Mouse (Mus musculus): ENCODE measurements around the gene Thbs1. TPM values are rescaled to one million over a fixed set of nuclear protein-coding genes. Genes with fewer than 3 reads are reported as not detected.

Gene Thbs1
- total RNA-seq, 4 experiments from 2014 or later, result 1.6 to 3.4 (median 2.7) TPM

DNA sequence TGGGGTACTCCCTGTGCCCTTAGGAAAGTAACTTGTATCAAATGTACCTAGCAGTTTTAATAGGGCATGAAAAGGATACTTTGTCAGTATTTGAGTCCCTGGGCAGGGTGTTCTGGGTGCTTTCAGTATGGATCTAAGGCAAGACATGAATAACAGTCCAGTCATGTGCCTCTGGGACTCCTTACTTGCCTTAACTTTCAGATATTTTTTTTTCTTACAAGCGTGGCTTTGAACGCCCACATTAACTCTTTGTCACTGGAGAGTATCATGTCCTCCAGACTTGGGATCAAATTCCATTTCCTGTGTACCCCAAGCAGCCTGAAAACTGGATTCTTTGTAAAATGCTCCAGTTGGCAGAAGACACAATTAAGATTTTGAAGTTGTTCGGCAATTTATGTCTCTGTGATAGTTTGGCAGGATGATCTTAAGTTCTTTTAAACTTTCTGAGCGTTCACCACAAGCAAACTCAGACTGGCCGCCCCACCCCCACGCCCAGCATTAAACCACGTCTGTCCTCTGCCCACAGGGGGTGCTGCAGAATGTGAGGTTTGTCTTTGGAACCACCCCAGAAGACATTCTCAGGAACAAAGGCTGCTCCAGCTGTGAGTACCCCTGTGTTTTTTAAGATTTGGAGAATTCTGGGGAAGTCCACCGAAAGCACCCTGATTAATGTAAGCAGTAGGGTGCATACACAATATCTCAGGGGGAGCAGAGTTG is 2.3 kb downstream of the Thbs1 start:
- DNase-seq (ENCODE audit: low spot score in 2 of 2), result no peak

DNA sequence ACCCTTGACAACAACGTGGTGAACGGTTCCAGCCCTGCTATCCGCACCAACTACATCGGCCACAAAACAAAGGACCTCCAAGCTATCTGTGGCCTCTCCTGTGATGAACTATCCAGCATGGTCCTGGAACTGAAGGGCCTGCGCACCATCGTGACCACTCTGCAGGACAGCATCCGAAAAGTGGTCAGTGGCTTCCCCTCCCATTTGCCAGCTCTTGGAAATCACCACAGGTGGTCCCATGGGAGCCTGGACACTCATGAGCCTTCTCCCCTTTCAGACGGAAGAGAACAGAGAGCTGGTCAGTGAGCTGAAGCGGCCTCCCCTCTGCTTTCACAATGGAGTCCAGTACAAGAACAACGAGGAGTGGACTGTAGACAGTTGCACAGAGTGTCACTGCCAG is 3.0 kb downstream of the Thbs1 start:
- DNase-seq (ENCODE audit: low spot score in 2 of 2), result no peak

DNA sequence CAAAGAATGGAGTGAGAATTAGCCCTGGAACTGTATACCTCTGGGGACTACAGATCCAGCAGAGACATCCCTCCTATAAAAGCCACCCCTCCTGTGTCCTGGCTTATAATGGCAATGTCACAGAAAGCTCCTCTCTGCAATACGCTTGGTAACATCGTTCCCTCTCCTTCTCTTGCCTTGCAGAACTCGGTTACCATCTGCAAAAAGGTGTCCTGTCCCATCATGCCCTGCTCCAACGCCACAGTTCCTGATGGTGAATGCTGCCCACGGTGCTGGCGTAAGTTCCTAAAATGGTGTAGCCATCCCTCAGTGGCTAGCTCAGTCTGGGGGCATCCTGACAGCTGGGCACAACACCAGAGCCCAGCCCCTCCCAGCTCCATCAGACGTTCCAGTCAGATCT is 4.0 kb downstream of the Thbs1 start:
- DNase-seq (ENCODE audit: low spot score in 2 of 2), result no peak

DNA sequence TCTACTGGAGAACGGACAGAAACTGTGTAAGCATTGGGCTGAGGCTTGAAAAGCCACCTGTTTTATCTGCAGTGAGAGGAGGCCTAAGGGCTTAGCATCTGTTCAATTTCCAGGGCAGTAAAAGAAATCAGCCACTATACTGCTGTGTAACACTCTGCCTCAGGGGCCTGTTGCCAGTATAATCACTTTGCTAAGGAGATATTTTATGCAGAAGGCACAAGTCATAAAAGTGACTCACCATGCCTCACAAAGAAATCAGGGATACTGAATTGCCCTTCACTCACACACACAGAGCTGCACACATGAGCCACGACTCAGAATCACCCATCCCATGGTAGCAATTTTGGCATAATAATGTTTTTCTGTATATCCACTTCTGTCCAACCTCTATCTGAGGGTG is 4.5 kb downstream of the Thbs1 start:
- DNase-seq (ENCODE audit: low spot score in 2 of 2), result no peak

DNA sequence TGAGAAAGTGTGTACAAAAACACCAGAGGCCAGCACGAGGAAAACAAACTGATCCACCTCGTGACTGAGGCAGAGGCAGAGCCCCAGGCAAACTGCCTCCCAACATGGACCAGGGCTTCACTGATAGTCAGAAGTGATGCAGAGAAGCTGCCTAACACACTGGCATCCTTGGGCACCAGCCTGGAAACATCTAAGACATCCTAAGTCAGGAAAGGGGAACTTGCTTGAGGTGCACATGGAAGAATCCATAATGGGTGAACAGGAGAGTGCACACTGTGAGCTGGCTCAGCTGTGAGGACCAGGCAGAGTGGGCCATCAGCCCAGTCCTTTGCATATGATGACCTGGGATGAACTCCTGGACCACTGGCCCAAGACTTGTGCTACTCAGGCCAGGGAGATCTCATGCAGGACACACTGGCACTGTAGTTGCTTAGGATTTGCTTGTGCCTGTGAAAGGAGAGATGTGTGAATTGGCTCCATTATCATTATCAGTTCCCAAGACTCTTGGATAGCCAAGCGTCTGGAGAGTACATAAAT is 5.1 kb downstream of the Thbs1 start:
- DNase-seq (ENCODE audit: low spot score in 2 of 2), result no peak

DNA sequence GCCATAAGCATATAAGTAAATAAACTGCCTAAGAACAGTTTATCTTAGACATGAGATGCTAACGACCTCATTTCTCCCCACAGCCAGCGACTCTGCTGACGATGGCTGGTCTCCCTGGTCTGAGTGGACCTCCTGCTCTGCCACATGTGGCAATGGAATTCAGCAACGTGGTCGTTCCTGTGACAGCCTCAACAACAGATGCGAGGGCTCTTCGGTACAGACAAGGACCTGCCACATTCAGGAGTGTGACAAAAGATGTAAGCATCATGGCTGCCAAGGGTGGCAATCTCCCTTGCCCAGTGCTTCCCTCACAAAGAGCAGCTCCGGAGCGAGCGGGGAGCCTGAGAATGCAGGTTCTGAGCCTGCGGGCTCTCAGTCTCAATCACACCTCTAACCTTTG is 5.7 kb downstream of the Thbs1 start:
- no peak for DNase-seq (ENCODE audit: low spot score in 2 of 2)

DNA sequence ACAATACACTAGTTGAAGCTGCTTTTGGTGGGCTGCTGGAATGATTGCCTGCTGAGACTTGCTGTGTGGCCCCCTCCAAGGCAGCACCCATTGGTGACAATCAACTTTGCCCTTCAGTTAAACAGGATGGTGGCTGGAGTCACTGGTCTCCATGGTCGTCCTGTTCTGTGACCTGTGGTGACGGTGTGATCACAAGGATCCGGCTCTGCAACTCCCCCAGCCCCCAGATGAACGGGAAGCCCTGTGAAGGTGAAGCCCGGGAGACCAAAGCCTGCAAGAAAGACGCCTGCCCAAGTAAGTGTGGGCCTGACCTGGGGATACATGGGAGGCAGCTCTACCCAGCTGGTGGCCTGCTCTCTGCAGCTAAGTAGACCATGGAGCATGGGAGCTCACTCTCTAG is 6.4 kb downstream of the Thbs1 start:
- DNase-seq (ENCODE audit: low spot score in 2 of 2), result no peak

DNA sequence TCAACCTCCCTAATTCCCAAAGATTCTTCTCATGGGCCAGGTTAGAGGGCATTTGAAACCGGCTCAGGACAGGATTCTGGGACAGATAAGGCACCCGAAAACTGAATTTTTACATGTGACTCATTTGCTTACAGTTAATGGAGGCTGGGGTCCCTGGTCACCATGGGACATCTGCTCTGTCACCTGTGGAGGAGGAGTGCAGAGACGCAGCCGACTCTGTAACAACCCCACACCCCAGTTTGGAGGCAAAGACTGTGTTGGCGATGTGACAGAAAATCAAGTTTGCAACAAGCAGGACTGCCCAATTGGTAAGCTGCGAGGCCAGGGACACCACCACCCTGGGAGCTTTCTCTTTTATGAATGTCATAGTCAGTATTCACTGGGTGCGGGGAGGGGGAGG is 6.8 kb downstream of the Thbs1 start:
- no peak for DNase-seq (ENCODE audit: low spot score in 2 of 2)

DNA sequence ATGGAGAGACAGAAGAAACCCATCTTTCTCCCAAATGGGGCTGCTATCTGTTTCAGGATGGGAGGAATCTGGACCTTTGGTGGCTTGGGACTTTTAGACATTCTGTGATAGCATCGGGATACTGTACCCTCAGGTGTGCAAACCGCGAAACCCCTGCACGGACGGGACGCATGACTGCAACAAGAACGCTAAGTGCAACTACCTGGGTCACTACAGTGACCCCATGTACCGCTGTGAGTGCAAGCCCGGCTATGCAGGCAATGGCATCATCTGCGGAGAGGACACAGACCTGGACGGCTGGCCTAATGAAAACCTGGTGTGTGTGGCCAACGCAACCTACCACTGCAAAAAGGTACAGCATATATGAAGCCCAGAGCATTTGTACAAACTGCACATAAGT is 8.0 kb downstream of the Thbs1 start:
- DNase-seq (ENCODE audit: low spot score in 2 of 2), result no peak

DNA sequence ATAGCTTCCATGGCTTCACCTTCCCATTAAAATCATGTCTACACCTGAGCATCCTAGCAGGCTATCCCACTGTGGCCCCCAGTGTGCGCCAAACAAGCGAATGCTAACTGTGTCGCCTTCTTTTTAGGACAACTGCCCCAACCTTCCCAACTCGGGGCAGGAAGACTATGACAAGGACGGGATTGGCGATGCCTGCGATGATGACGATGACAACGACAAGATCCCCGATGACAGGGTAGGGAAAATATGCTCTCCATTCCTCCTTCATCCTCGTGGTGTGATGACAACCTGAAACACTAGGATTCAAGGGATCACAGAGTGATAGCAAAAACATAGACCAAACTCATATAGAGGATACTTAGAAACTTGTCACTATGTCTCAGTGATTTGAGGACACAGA is 8.4 kb downstream of the Thbs1 start:
- DNase-seq (ENCODE audit: low spot score in 2 of 2), result no peak

DNA sequence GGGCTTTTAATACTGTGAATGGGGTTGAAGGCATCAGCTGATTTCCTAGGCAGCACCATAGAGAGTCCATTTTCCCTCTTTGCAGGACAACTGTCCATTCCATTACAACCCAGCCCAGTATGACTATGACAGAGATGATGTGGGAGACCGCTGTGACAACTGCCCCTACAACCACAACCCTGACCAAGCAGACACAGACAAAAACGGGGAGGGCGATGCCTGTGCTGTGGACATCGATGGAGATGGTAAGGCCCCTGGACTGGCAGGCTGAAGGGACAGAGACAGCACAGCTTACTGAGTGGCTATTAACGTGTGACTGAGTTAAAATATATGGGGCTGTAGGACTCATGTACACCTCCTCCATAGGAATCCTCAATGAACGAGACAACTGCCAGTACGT is 9.1 kb downstream of the Thbs1 start:
- no peak for DNase-seq (ENCODE audit: low spot score in 2 of 2)

DNA sequence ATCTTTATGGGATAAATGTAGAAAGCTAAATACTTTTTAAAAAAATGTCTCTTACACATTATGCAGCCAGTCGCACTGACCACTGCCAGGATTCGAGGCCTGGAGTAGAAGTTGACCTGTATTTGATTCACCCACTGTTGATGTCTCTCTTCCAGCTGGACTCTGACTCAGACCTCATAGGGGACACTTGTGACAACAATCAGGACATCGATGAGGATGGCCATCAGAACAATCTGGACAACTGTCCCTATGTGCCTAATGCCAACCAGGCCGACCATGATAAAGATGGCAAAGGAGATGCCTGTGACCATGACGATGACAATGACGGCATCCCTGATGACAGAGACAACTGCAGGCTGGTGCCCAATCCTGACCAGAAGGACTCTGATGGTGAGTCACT is 10.6 kb downstream of the Thbs1 start:
- DNase-seq (ENCODE audit: low spot score in 2 of 2), result no peak

DNA sequence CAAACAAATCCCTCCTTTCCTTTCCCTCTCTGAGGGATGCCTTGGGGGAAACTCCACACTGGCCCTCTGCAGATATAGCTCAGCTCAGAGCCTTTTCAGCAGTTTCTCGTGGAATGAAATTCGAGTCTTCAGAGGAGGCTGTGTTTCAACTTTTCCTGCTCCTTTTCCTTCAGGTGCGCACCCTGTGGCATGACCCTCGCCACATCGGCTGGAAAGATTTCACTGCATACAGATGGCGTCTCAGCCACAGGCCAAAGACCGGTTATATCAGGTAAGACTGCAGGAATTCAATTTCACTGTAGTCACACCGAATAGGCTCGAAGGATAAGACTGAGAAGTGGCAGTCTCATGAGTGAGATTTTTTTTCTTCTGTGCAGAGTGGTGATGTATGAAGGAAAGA is 12.1 kb downstream of the Thbs1 start:
- DNase-seq (ENCODE audit: low spot score in 2 of 2), result no peak

DNA sequence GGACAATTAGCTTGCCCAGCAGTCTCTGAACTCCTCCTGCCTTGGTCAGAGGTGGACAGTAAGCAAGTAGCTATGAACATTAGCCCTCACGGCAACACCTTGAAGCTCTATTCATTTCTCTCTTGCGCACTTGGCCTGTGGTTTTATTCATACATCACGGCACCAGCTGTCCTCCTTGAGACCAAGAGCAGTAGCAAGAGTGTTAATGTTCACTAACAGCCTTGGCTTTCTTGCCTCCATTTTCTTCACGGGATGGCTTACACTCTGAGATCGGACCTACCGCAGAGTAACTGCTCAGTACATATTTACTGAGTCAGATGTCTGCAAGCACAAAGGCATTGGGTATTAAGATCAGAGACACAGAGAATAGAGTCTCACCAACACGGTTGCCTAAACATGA is 12.8 kb downstream of the Thbs1 start:
- DNase-seq (ENCODE audit: low spot score in 2 of 2), result no peak

DNA sequence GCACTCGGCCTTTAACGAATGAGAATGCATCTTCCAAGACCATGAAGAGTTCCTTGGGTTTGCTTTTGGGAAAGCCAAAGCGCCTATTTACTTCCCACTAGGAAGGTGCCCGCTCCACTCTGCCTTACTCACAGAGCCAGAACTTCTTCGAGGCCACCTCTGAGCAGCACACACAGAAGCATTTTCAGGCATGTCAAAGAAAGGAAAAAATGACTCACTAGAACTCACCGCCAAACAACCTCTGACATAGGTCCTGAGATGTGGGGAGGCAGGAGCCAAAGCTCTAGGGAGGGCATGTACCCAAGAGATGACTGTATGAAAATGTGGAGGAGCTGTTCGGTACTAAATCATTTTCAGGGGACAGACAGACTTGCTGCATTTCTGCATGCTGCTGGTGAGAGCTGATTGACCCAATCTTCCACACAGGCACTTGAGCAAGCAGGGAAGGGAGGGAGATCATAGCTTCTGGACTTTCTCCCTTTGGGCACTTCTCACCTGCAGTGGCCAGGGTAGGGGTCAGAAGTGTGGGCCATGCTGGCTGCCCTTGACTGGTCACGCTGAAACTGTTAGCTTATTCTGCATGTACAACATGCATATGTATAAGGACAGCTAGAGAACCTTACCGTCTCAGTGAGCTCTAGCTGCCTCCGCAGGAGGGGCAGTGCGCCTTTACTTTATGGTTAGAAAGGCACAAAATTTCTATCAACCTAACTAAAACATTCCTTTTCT is 13.7 kb downstream of the Thbs1 start:
- DNase-seq (ENCODE audit: low spot score in 2 of 2), result no peak

DNA sequence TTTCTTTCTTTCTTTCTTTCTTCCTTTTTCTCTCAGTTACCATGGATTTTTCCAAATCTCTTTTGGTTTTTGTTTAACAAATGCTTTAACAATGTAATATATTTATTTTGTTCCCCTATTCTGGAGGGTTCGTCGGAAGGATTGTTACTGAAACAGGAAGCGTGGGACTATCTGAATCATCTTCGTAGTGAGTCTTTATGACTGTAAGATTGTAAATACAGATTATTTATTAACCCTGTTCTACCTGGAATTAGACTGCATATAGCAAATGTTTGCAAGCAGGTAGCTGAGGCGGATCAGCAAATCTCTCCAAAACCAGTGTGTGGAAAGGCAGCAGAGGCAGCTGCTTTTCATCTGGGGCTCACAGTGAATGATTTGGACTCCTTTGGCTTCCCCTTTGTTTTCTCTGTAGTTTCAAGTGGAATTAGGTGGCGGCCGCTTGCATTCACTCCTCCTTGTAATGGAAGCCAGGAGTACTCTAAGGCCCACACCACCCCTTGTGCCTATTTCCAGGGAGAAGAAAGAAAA is 14.3 kb downstream of the Thbs1 start:
- DNase-seq (ENCODE audit: low spot score in 2 of 2), result no peak

DNA sequence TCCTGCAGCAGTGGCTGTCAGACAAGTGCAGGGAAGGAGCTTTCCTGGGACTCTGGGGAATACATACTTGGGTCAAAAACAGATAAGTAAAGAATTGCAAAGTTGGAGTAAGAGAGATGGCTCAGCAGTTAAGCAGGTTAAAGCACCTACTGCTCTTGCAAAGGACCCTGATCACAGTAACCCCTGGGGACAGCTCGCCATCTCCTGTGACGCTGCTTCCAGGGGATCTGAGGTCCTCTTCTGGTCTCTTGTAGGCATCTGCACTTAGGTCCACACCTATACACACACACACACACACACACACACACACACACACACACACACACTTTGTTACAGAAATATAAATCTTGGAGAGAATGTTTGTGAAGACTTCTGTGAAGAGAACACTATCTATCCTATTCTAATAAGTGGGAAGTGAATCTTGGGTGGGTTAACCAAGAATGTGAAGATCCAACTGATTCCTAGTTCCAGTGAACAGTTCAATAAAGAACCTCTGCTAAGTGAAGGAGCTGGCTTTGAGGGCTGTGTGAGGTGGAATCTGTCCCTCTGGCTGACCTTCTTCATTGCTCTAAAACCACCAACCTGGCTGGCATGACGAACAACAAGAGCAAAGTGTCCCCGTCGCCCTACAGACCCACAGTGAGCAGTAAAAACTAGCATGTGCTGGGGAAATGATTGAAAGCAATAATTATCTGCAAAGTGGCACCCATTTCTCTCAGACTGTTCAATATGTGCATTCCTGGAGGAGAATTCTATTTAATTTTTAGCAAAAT is 16.0 kb downstream of the Thbs1 start:
- DNase-seq (ENCODE audit: low spot score in 2 of 2), result no peak

DNA sequence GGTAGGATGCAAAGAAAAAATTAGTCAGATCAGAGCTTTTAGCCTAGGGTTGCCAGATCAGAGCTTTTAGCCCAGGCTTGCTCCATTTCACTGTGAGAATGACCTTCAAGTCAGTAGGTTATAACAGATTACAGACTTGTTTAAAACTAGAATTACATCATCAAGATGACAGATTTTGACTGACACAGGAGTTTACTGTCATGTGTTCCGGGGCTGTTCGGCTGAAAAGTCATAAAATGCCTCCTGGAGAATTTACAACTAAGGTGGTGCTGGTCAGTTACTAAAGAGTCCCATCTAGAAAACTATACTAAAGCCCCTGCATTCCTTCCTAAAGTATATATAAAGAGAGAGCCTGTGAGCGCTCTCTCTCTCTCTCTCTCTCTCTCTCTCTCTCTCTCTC is 16.6 kb downstream of the Thbs1 start:
- DNase-seq (ENCODE audit: low spot score in 2 of 2), result no peak

DNA sequence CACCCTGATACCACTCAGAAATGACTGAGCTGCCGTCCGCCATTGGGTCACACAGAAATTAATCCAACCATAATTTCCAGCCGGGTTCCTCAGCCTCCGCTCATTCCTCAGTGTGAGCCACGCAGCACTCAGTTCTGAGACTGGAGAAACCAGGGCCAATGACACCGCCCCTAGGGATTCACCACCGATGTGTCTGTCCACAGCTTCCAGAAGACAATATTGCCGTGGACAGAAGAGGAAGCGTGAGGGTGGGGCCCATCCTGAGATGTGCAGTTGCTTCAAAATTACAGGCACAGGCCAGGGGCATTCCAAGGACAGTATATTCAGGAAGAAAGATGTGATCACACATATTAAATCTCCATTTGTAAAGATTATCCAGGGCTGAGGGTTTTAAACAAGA is 25.4 kb downstream of the Thbs1 start:
- DNase-seq (ENCODE audit: low spot score in 2 of 2), result no peak

DNA sequence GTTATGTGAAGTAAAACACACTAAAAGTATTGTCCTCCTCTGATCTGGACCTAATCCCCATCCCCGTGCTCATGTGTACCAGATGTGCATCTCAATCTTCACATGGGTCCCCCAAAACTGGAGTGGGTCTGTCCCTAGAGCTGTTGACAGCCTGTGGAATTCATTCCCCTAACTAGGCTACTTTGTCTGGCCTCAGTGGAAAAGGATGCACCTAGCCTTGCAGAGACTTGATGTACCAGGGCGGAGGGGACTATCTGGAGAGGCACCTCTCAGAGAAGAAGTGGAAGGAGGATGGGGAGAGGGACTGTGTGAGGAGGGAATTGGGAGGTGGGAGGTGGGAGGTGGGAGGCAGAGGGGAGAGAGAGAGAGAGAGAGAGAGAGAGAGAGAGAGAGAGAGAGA is 26.1 kb downstream of the Thbs1 start:
- no peak for DNase-seq (ENCODE audit: low spot score in 2 of 2)

DNA sequence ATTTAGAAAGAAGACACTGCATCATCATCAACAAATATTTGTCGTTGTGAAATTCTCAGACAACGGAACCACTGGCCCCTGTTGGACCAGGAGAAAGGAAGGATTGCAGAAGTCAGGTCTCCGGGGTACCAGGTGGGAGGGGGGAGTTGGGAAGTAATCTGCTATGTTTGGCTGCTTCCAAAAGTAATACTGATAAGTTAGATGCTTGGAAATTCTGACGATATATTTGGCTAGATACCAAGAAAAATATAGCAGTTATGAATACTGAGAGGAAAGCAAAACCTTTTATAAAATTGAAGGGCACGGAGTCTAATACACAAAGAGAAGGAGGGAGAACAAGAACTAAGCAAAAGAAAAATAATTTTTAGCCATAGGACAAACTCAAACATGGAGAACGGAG is 27.6 kb downstream of the Thbs1 start:
- DNase-seq (ENCODE audit: low spot score in 2 of 2), result no peak

DNA sequence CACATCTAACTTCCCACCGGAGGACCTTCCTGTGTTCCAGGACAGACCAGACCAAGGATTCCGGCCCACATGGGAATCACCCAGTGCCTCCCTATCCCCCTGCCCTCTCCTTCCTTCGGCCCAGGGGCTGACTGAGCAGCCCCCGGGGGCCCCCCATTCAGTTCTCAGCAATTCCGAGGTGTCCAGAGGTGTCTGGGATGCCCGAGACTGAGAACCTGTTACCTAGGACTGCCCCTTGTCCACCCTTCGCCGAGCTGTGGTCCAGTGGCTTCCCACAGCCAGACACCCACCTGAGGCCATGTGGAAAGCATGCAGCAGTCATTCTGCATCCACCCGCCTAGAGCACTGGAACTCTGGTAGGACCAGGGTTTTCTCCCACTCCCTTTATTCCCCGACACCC is 30.0 kb downstream of the Thbs1 start:
- no peak for DNase-seq (ENCODE audit: low spot score in 2 of 2)
